Mouse (Mus musculus): ENCODE results near the gene Erc1. TPM values are rescaled to one million over a fixed set of nuclear protein-coding genes. Genes with fewer than 3 reads are reported as not detected.

Erc1 gene
- polyA plus RNA-seq, 1 experiment from 2014 or later = 2.7 TPM

DNA sequence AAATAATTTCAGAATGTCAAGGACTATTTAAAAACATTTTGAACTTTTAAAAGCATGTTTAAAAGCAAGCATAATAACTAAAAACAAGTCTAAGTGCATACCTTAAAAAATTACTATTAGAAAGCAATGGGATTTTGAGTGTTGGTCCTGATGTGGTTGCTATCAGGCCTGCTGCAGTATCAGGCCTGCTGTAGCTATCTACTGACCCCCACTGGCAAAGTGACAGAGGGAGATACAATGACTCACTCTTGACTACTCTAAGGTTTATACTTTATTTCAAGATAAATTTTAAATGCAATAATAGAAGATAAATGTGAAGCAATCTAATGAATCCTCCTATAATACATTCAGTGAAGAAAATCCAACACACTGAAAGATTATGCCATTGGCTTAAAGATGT lies 138.4 kb downstream of the Erc1 start:
- no peaks in the 10 kb centered on the region for H3K4me1 ChIP-seq (ENCODE audit: control insufficient read depth, low read depth, low read length)
- H3K4me2 ChIP-seq (ENCODE audit: low read depth, low read length) = no peak overlapping the region
- H3K36me3 ChIP-seq (ENCODE audit: control insufficient read depth, insufficient read depth) = no peaks in the 10 kb centered on the region
- no peaks in the 10 kb centered on the region for H3K27me3 ChIP-seq (ENCODE audit: control insufficient read depth, insufficient read depth, low read depth, low read length)
- H3K4me3 ChIP-seq (ENCODE audit: low read depth, low read length) = no peak overlapping the region
- H3K27ac ChIP-seq (ENCODE audit: low read length) = no peak overlapping the region
- no peaks in the 10 kb centered on the region for H3K9me3 ChIP-seq (replicated peaks; ENCODE audit: control insufficient read depth, low read length)
- no peak for ATAC-seq (ENCODE audit: low read depth)
- no peak overlapping the region for H3K9ac ChIP-seq (ENCODE audit: low read depth, low read length)

DNA sequence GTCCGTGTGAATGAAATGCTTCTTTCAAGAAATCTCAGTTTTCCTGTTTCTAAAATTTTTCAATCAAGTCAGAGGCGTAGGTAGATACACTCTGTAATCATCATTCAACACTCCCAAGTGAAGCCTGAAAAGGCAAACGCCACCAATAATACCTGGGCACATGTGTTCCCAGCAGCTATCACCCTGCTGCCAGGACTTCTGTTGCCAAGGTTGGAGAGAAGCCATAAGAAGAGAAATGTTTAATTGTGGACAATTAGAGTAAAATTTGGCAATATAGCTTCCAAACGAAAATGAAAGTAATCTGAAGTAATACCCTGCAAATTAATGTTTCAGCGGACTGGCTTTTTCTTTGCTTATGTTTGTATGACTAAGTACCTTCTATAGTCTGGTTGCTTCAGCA lies 140.1 kb downstream of the Erc1 start:
- 56% methylated on average over 5 of the region's 5 CpGs for WGBS (ENCODE audit: insufficient replicate concordance)
- Histone ChIP-seq H3K27me3 (ENCODE audit: control insufficient read depth, insufficient read depth, low read depth, low read length) (no peaks in the 10 kb centered on the region), H3K4me3 (ENCODE audit: low read depth, low read length) (no peak overlapping the region), H3K9ac (ENCODE audit: low read depth, low read length) (no peak overlapping the region), H3K9me3 (replicated peaks; ENCODE audit: control insufficient read depth, low read length) (no peaks in the 10 kb centered on the region), H3K36me3 (ENCODE audit: control insufficient read depth, insufficient read depth) (no peaks in the 10 kb centered on the region), H3K27ac (ENCODE audit: low read length) (no peak overlapping the region), H3K4me1 (ENCODE audit: control insufficient read depth, low read depth, low read length) (no peaks in the 10 kb centered on the region), H3K4me2 (ENCODE audit: low read depth, low read length) (no peak overlapping the region)
- ATAC-seq (ENCODE audit: low read depth) = no peak

- H3K27me3 ChIP-seq (ENCODE audit: control insufficient read depth, insufficient read depth, low read depth, low read length) = no peaks in the 10 kb centered on the region
- no peak overlapping the region for H3K27ac ChIP-seq (ENCODE audit: low read length)
- no peak overlapping the region for H3K4me2 ChIP-seq (ENCODE audit: low read depth, low read length)
- H3K9me3 ChIP-seq (replicated peaks; ENCODE audit: control insufficient read depth, low read length) = no peaks in the 10 kb centered on the region
- H3K9ac ChIP-seq (ENCODE audit: low read depth, low read length) = no peak overlapping the region
- H3K36me3 ChIP-seq (ENCODE audit: control insufficient read depth, insufficient read depth) = no peaks in the 10 kb centered on the region
- no peaks in the 10 kb centered on the region for H3K4me1 ChIP-seq (ENCODE audit: control insufficient read depth, low read depth, low read length)
- WGBS (ENCODE audit: insufficient replicate concordance) = 72% methylated on average over 2 of the region's 2 CpGs
- no peak for ATAC-seq (ENCODE audit: low read depth)
- no peak overlapping the region for H3K4me3 ChIP-seq (ENCODE audit: low read depth, low read length)
These were observed 143.1 kb downstream of the Erc1 start for GRCm38 (mm10) chr6:119704899-119705298.

DNA sequence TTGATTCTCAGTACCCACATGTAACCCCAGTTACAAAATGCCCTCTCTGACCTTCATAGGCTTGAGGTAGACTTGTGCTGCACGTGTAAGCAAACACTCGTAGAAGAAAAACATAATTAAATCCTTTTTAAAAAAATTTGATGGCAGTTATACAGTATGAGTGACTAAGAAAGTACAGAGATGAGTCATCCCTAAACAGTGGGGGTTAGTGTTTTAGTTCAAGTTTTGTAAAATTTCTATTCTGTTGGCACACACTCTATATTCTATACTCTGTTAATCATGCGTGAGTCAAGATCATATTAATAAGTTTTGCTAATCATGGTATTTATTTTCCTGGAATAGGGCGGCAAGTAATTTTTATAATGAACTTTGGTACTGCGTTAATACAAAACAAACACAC lies 155.2 kb downstream of the Erc1 start:
- H3K27ac ChIP-seq (ENCODE audit: low read length) = no peak overlapping the region
- no peaks in the 10 kb centered on the region for H3K4me1 ChIP-seq (ENCODE audit: control insufficient read depth, low read depth, low read length)
- no peak overlapping the region for H3K4me2 ChIP-seq (ENCODE audit: low read depth, low read length)
- ATAC-seq (ENCODE audit: low read depth) = no peak
- H3K9me3 ChIP-seq (replicated peaks; ENCODE audit: control insufficient read depth, low read length) = no peaks in the 10 kb centered on the region
- H3K36me3 ChIP-seq (ENCODE audit: control insufficient read depth, insufficient read depth) = no peaks in the 10 kb centered on the region
- no peak overlapping the region for H3K4me3 ChIP-seq (ENCODE audit: low read depth, low read length)
- 72% methylated on average over 5 of the region's 5 CpGs for WGBS (ENCODE audit: insufficient replicate concordance)
- no peaks in the 10 kb centered on the region for H3K27me3 ChIP-seq (ENCODE audit: control insufficient read depth, insufficient read depth, low read depth, low read length)
- no peak overlapping the region for H3K9ac ChIP-seq (ENCODE audit: low read depth, low read length)

DNA sequence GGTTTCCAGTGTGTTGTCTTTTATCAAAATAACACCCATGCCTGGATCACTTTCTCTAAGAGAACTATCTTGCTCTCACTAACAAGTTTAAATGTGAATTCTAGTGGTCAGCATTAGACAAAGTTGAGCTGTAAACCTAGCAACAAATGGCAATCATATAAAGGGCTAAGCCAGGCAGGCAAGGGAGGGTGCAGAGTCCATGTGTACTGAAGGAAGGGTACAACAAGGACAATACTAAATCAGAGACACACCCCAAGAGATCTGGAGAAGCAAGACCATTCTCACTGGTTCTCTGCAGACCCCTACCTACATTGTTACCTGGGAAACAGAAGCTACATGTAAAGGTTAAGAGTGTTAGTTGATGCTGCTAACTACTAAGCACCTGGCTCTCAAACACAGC lies 161.5 kb downstream of the Erc1 start:
- H3K9me3 ChIP-seq (replicated peaks; ENCODE audit: control insufficient read depth, low read length) = no peaks in the 10 kb centered on the region

DNA sequence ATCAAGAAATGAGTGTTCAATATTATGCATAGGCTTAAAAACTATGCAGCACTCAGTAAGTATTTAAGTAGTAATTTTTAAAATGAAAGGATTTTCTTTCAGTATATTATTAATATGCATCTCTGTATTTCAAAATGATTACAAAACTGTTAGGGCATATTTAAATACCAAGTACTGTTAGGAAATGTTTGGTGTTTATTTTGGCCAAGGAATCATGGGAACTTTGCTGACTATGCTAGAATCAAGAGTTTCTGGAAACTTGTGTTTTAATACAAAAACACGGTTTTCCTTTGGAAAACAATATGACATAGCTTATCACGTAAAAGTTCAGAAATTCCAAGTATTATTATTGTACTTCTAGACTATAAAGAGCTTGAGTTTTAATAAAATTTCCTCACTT lies 167.2 kb downstream of the Erc1 start:
- WGBS (ENCODE audit: insufficient replicate concordance) = 73% methylated on average over 2 of the region's 2 CpGs
- H3K4me1 ChIP-seq (ENCODE audit: control insufficient read depth, low read depth, low read length) = no peaks in the 10 kb centered on the region
- no peak overlapping the region for H3K4me2 ChIP-seq (ENCODE audit: low read depth, low read length)
- no peak overlapping the region for H3K27ac ChIP-seq (ENCODE audit: low read length)
- no peak overlapping the region for H3K4me3 ChIP-seq (ENCODE audit: low read depth, low read length)
- no peaks in the 10 kb centered on the region for H3K9me3 ChIP-seq (replicated peaks; ENCODE audit: control insufficient read depth, low read length)
- ATAC-seq (ENCODE audit: low read depth) = no peak
- H3K36me3 ChIP-seq (ENCODE audit: control insufficient read depth, insufficient read depth) = no peaks in the 10 kb centered on the region
- no peak overlapping the region for H3K9ac ChIP-seq (ENCODE audit: low read depth, low read length)
- no peaks in the 10 kb centered on the region for H3K27me3 ChIP-seq (ENCODE audit: control insufficient read depth, insufficient read depth, low read depth, low read length)

More for the DNA sequence above, 161.5 kb downstream of the Erc1 start:
- H3K4me3 ChIP-seq (ENCODE audit: low read depth, low read length) = no peak overlapping the region
- H3K36me3 ChIP-seq (ENCODE audit: control insufficient read depth, insufficient read depth) = no peaks in the 10 kb centered on the region
- H3K27ac ChIP-seq (ENCODE audit: low read length) = no peak overlapping the region
- no peaks in the 10 kb centered on the region for H3K4me1 ChIP-seq (ENCODE audit: control insufficient read depth, low read depth, low read length)
- no peak overlapping the region for H3K4me2 ChIP-seq (ENCODE audit: low read depth, low read length)
- no peak for ATAC-seq (ENCODE audit: low read depth)
- no peak overlapping the region for H3K9ac ChIP-seq (ENCODE audit: low read depth, low read length)
- H3K27me3 ChIP-seq (ENCODE audit: control insufficient read depth, insufficient read depth, low read depth, low read length) = no peaks in the 10 kb centered on the region

DNA sequence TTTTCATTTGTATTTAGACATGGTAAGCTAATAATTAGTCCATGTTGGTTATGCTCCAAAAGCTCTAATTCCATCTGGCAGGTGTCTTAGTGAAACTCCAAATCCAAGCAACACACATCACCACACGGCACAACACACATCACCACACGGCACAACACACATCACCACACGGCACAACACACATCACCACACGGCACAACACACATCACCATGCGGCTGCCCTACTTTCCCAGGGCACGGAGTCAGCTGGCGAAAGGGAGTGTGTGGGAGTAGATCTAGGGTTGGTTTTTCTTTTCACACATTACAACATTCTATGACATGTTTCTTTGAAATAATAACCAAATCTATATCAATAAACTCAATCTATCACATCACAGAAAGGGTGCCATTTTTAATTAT lies 173.2 kb downstream of the Erc1 start:
- no peaks in the 10 kb centered on the region for H3K9me3 ChIP-seq (replicated peaks; ENCODE audit: control insufficient read depth, low read length)
- no peak overlapping the region for H3K4me2 ChIP-seq (ENCODE audit: low read depth, low read length)
- H3K9ac ChIP-seq (ENCODE audit: low read depth, low read length) = no peak overlapping the region
- no peaks in the 10 kb centered on the region for H3K4me1 ChIP-seq (ENCODE audit: control insufficient read depth, low read depth, low read length)
- ATAC-seq (ENCODE audit: low read depth) = no peak
- no peaks in the 10 kb centered on the region; the same call in 1 of the 2 replicates for H3K36me3 ChIP-seq (ENCODE audit: control insufficient read depth, insufficient read depth)
- no peak overlapping the region for H3K27ac ChIP-seq (ENCODE audit: low read length)
- 80% methylated on average over 7 of the region's 7 CpGs for WGBS (ENCODE audit: insufficient replicate concordance)
- H3K27me3 ChIP-seq (ENCODE audit: control insufficient read depth, insufficient read depth, low read depth, low read length) = no peaks in the 10 kb centered on the region
- H3K4me3 ChIP-seq (ENCODE audit: low read depth, low read length) = no peak overlapping the region

GRCm38 (mm10) chr6:119674201-119674810 lies 173.7 kb downstream of the Erc1 start:
- no peak overlapping the region for H3K27ac ChIP-seq (ENCODE audit: low read length)
- H3K4me2 ChIP-seq (ENCODE audit: low read depth, low read length) = no peak overlapping the region
- H3K9ac ChIP-seq (ENCODE audit: low read depth, low read length) = no peak overlapping the region
- no peaks in the 10 kb centered on the region for H3K27me3 ChIP-seq (ENCODE audit: control insufficient read depth, insufficient read depth, low read depth, low read length)
- 71% methylated on average over 5 of the region's 5 CpGs for WGBS (ENCODE audit: insufficient replicate concordance)
- no peak overlapping the region for H3K4me3 ChIP-seq (ENCODE audit: low read depth, low read length)
- no peaks in the 10 kb centered on the region for H3K4me1 ChIP-seq (ENCODE audit: control insufficient read depth, low read depth, low read length)
- no peak for ATAC-seq (ENCODE audit: low read depth)
- no peaks in the 10 kb centered on the region; the same call in 1 of the 2 replicates for H3K36me3 ChIP-seq (ENCODE audit: control insufficient read depth, insufficient read depth)
- no peaks in the 10 kb centered on the region for H3K9me3 ChIP-seq (replicated peaks; ENCODE audit: control insufficient read depth, low read length)

GRCm38 (mm10) chr6:119669746-119670145 lies 178.2 kb downstream of the Erc1 start:
- Histone ChIP-seq H3K36me3 (ENCODE audit: control insufficient read depth, insufficient read depth) (no peaks in the 10 kb centered on the region; the same call in 1 of the 2 replicates), H3K4me1 (ENCODE audit: control insufficient read depth, low read depth, low read length) (no peaks in the 10 kb centered on the region), H3K9me3 (replicated peaks; ENCODE audit: control insufficient read depth, low read length) (no peaks in the 10 kb centered on the region), H3K27ac (ENCODE audit: low read length) (no peak overlapping the region), H3K4me3 (ENCODE audit: low read depth, low read length) (no peak overlapping the region), H3K27me3 (ENCODE audit: control insufficient read depth, insufficient read depth, low read depth, low read length) (no peaks in the 10 kb centered on the region), H3K9ac (ENCODE audit: low read depth, low read length) (no peak overlapping the region), H3K4me2 (ENCODE audit: low read depth, low read length) (no peak overlapping the region)
- WGBS (ENCODE audit: insufficient replicate concordance) = 62% methylated on average over 3 of the region's 3 CpGs
- ATAC-seq (ENCODE audit: low read depth) = no peak

Data from liver, embryonic 16.5 days (tissue).